Mouse (Mus musculus): ENCODE measurements around the gene Agxt2.

DNA sequence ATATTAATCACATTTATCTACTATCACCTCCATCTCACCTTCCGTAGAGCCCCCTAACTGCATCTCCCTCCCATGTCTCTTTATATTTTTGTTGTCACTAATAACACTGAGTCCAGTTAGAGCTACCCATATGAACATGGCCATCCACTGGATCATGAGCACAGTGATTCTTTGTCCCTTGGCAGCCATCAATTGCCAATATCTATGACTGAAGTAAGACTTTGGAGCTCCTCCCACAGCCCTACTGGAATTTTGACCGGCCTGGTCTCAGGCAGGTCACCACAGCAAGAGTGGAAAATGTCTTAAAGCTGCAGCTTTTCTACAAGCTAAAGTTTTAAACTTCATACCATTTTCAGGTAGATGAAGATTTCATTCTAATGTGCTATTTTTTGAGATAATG is 8.0 kb downstream of the Agxt2 start:
- TF ChIP-seq CTCF (IDR thresholded peaks at IDR 0.05): no peak
- no peak for TF ChIP-seq EP300 (IDR thresholded peaks at IDR 0.05)

Measured in lung, postnatal 0 days (tissue).